Mouse (Mus musculus): ENCODE data around the gene Serpini2. TPM values are rescaled to one million over a fixed set of nuclear protein-coding genes. Genes with fewer than 3 reads are reported as not detected.
"Not testable (repeated sequence)": the region's sequence is repeated elsewhere in the genome, so short reads cannot be mapped to it uniquely, and the experiment has no call there.

Gene Serpini2
- polyA plus RNA-seq (2012; rRNA removed): not detected in 2 replicates

- no peak for DNase-seq (ENCODE audit: extremely low spot score in 1 of 2, low spot score in 1 of 2)
Observed at GRCm38 (mm10) chr3:75269978-75270377, at the start of gene Serpini2. Serpini2 (minus strand) TSS chr3:75270078.

GRCm38 (mm10) chr3:75308861-75309260, 39.0 kb upstream of the Serpini2 start:
- no peak for DNase-seq (ENCODE audit: extremely low spot score in 1 of 2, low spot score in 1 of 2)

GRCm38 (mm10) chr3:75308228-75308627, 38.4 kb upstream of the Serpini2 start:
- DNase-seq (ENCODE audit: extremely low spot score in 1 of 2, low spot score in 1 of 2): no peak

- no peak for DNase-seq (ENCODE audit: extremely low spot score in 1 of 2, low spot score in 1 of 2)
Observed at GRCm38 (mm10) chr3:75305584-75305983, 35.7 kb upstream of the Serpini2 start.

GRCm38 (mm10) chr3:75304621-75305020, 34.7 kb upstream of the Serpini2 start:
- DNase-seq (ENCODE audit: extremely low spot score in 1 of 2, low spot score in 1 of 2): no peak

- DNase-seq (ENCODE audit: extremely low spot score in 1 of 2, low spot score in 1 of 2): no peak
Observed at GRCm38 (mm10) chr3:75301072-75301471, 31.2 kb upstream of the Serpini2 start.

- DNase-seq (ENCODE audit: extremely low spot score in 1 of 2, low spot score in 1 of 2): not testable (repeated sequence)
Observed at GRCm38 (mm10) chr3:75299464-75299863, 29.6 kb upstream of the Serpini2 start.

- peak in 1 of 2 experiments; percentile 3 for DNase-seq (ENCODE audit: extremely low spot score in 1 of 2, low spot score in 1 of 2)
Observed at GRCm38 (mm10) chr3:75297758-75298111, 27.9 kb upstream of the Serpini2 start.

GRCm38 (mm10) chr3:75297026-75297757, 27.3 kb upstream of the Serpini2 start:
- peak in 1 of 2 experiments; percentile 19 for DNase-seq (ENCODE audit: extremely low spot score in 1 of 2, low spot score in 1 of 2)

- no peak for DNase-seq (ENCODE audit: extremely low spot score in 1 of 2, low spot score in 1 of 2)
Observed at GRCm38 (mm10) chr3:75293243-75293642, 23.4 kb upstream of the Serpini2 start.

GRCm38 (mm10) chr3:75277455-75277854, 7.6 kb upstream of the Serpini2 start:
- no peak for DNase-seq (ENCODE audit: extremely low spot score in 1 of 2, low spot score in 1 of 2)

GRCm38 (mm10) chr3:75276522-75276921, 6.6 kb upstream of the Serpini2 start:
- DNase-seq (ENCODE audit: extremely low spot score in 1 of 2, low spot score in 1 of 2): no peak

- DNase-seq (ENCODE audit: extremely low spot score in 1 of 2, low spot score in 1 of 2): no peak
Observed at GRCm38 (mm10) chr3:75275127-75275526, 5.2 kb upstream of the Serpini2 start.

GRCm38 (mm10) chr3:75259356-75259755, 10.5 kb downstream of the Serpini2 start:
- peak in 1 of 2 experiments; percentile 39 for DNase-seq (ENCODE audit: extremely low spot score in 1 of 2, low spot score in 1 of 2)

- DNase-seq (ENCODE audit: extremely low spot score in 1 of 2, low spot score in 1 of 2): no peak
Observed at GRCm38 (mm10) chr3:75219694-75220093, 50.2 kb downstream of the Serpini2 start.

- peak; percentile 26 to 82 for DNase-seq (ENCODE audit: extremely low spot score in 1 of 2, low spot score in 1 of 2)
Observed at GRCm38 (mm10) chr3:75219211-75219610, 50.7 kb downstream of the Serpini2 start.

GRCm38 (mm10) chr3:75202808-75203503, 66.9 kb downstream of the Serpini2 start:
- peak in 1 of 2 experiments; percentile 63 for DNase-seq (ENCODE audit: extremely low spot score in 1 of 2, low spot score in 1 of 2)

Other genes with a start within 250 kb of the Serpini2 start
- gene Zbbx, start 105.0 kb downstream of the Serpini2 start, polyA plus RNA-seq (2012; rRNA removed): 0.38 and 0.92 TPM in 2 replicates
- 0.04 and 0.11 TPM in 2 replicates for gene Wdr49, start 212.1 kb upstream of the Serpini2 start, polyA plus RNA-seq (2012; rRNA removed)